Mouse (Mus musculus): ENCODE results near the gene Hist2h4. TPM values are rescaled to one million over a fixed set of nuclear protein-coding genes. Genes with fewer than 3 reads are reported as not detected.
"Not testable (repeated sequence)": the region's sequence is repeated elsewhere in the genome, so short reads cannot be mapped to it uniquely, and the experiment has no call there.

The Hist2h4 gene
- polyA plus RNA-seq, 1 experiment, result 0.89 TPM

- TF ChIP-seq FOSL1 (IDR thresholded peaks at IDR 0.05; ENCODE audit: insufficient read depth, low read length, poor library complexity, severe bottlenecking) (no peak), CEBPB (IDR thresholded peaks at IDR 0.05; ENCODE audit: low read depth) (no peak), MAX (IDR thresholded peaks at IDR 0.05) (peak; percentile 77), MYOD1 (IDR thresholded peaks at IDR 0.05; ENCODE audit: control insufficient read depth, insufficient read length, low read depth) (no peak), CTCF (IDR thresholded peaks at IDR 0.05; ENCODE audit: control insufficient read depth, insufficient read depth, insufficient read length) (peak; percentile 85), USF1 (IDR thresholded peaks at IDR 0.05; ENCODE audit: low read depth) (no peak), MYOG (IDR thresholded peaks at IDR 0.05; ENCODE audit: control insufficient read depth, extremely low read depth, insufficient read length) (no peak)
- Histone ChIP-seq H3K4me3 (ENCODE audit: insufficient read depth, poor library complexity, severe bottlenecking) (no peak overlapping the region), H3K27me3 (ENCODE audit: control insufficient read depth, insufficient read depth, insufficient read length) (no peaks in the 10 kb centered on the region), H3ac (ENCODE audit: control insufficient read depth, insufficient read length, low read depth) (peak overlapping the region; percentile 55), H3K36me3 (ENCODE audit: control insufficient read depth, insufficient read depth) (no peaks in the 10 kb centered on the region), H3K79me2 (ENCODE audit: control insufficient read depth, insufficient read depth) (peaks cover 6% of the 10 kb centered on the region), H3K79me3 (ENCODE audit: low read depth) (no peaks in the 10 kb centered on the region)
Observed at GRCm38 (mm10) chr3:96277800-96278624, 14.9 kb upstream of the Hist2h4 start.

GRCm38 (mm10) chr3:96277428-96277799 lies 14.3 kb upstream of the Hist2h4 start:
- no peaks in the 10 kb centered on the region for H3K79me3 ChIP-seq (ENCODE audit: low read depth)
- no peak for TF ChIP-seq FOSL1 (IDR thresholded peaks at IDR 0.05; ENCODE audit: insufficient read depth, low read length, poor library complexity, severe bottlenecking)
- TF ChIP-seq MYOG (IDR thresholded peaks at IDR 0.05; ENCODE audit: control insufficient read depth, extremely low read depth, insufficient read length), result no peak
- no peak for TF ChIP-seq USF1 (IDR thresholded peaks at IDR 0.05; ENCODE audit: low read depth)
- TF ChIP-seq MAX (IDR thresholded peaks at IDR 0.05), result no peak
- TF ChIP-seq MYOD1 (IDR thresholded peaks at IDR 0.05; ENCODE audit: control insufficient read depth, insufficient read length, low read depth), result no peak
- TF ChIP-seq CEBPB (IDR thresholded peaks at IDR 0.05; ENCODE audit: low read depth), result no peak
- no peak for TF ChIP-seq CTCF (IDR thresholded peaks at IDR 0.05; ENCODE audit: control insufficient read depth, insufficient read depth, insufficient read length)

GRCm38 (mm10) chr3:96273591-96274465 lies 10.7 kb upstream of the Hist2h4 start:
- H3K79me2 ChIP-seq (ENCODE audit: control insufficient read depth, insufficient read depth), result peaks cover 6% of the 10 kb centered on the region
- no peaks in the 10 kb centered on the region for H3K27me3 ChIP-seq (ENCODE audit: control insufficient read depth, insufficient read depth, insufficient read length)
- no peak for TF ChIP-seq MAX (IDR thresholded peaks at IDR 0.05)
- TF ChIP-seq MYOG (IDR thresholded peaks at IDR 0.05; ENCODE audit: control insufficient read depth, extremely low read depth, insufficient read length), result no peak
- TF ChIP-seq CTCF (IDR thresholded peaks at IDR 0.05; ENCODE audit: control insufficient read depth, insufficient read depth, insufficient read length), result no peak
- TF ChIP-seq USF1 (IDR thresholded peaks at IDR 0.05; ENCODE audit: low read depth), result no peak
- TF ChIP-seq FOSL1 (IDR thresholded peaks at IDR 0.05; ENCODE audit: insufficient read depth, low read length, poor library complexity, severe bottlenecking), result no peak
- no peak for TF ChIP-seq MYOD1 (IDR thresholded peaks at IDR 0.05; ENCODE audit: control insufficient read depth, insufficient read length, low read depth)
- no peak for TF ChIP-seq CEBPB (IDR thresholded peaks at IDR 0.05; ENCODE audit: low read depth)
- no peaks in the 10 kb centered on the region for H3K79me3 ChIP-seq (ENCODE audit: low read depth)
- peak overlapping the region; percentile 42 for H3ac ChIP-seq (ENCODE audit: control insufficient read depth, insufficient read length, low read depth)
- no peaks in the 10 kb centered on the region for H3K36me3 ChIP-seq (ENCODE audit: control insufficient read depth, insufficient read depth)
- peak overlapping the region; percentile 48 for H3K4me3 ChIP-seq (ENCODE audit: insufficient read depth, poor library complexity, severe bottlenecking)

More at GRCm38 (mm10) chr3:96277428-96277799, 14.3 kb upstream of the Hist2h4 start:
- Histone ChIP-seq H3K4me3 (ENCODE audit: insufficient read depth, poor library complexity, severe bottlenecking) (no peak overlapping the region), H3K36me3 (ENCODE audit: control insufficient read depth, insufficient read depth) (no peaks in the 10 kb centered on the region), H3ac (ENCODE audit: control insufficient read depth, insufficient read length, low read depth) (peak overlapping the region; percentile 55), H3K27me3 (ENCODE audit: control insufficient read depth, insufficient read depth, insufficient read length) (no peaks in the 10 kb centered on the region), H3K79me2 (ENCODE audit: control insufficient read depth, insufficient read depth) (peaks cover 6% of the 10 kb centered on the region)

GRCm38 (mm10) chr3:96269511-96270474 lies 6.7 kb upstream of the Hist2h4 start, which contains the start of gene Hist2h2bb:
Gene Hist2h2bb (plus strand): TSS chr3:96269752.
- Histone ChIP-seq H3ac (ENCODE audit: control insufficient read depth, insufficient read length, low read depth) (peak within 1 kb of the TSS; percentile 82), H3K4me3 (ENCODE audit: insufficient read depth, poor library complexity, severe bottlenecking) (peak within 1 kb of the TSS; percentile 46), H3K27me3 (ENCODE audit: control insufficient read depth, insufficient read depth, insufficient read length) (no peaks in the 10 kb centered on the region), H3K36me3 (ENCODE audit: control insufficient read depth, insufficient read depth) (no peaks in the 10 kb centered on the region), H3K79me2 (ENCODE audit: control insufficient read depth, insufficient read depth) (peaks cover 6% of the 10 kb centered on the region), H3K79me3 (ENCODE audit: low read depth) (no peaks in the 10 kb centered on the region)
- no peak for TF ChIP-seq MYOD1 (IDR thresholded peaks at IDR 0.05; ENCODE audit: control insufficient read depth, insufficient read length, low read depth)
- TF ChIP-seq CEBPB (IDR thresholded peaks at IDR 0.05; ENCODE audit: low read depth), result peak; percentile 23

GRCm38 (mm10) chr3:96268776-96269378 lies 5.8 kb upstream of the Hist2h4 start:
- not testable (repeated sequence) for H3K27me3 ChIP-seq (ENCODE audit: control insufficient read depth, insufficient read depth, insufficient read length); H3K36me3 ChIP-seq (ENCODE audit: control insufficient read depth, insufficient read depth); H3K79me2 ChIP-seq (ENCODE audit: control insufficient read depth, insufficient read depth); H3K79me3 ChIP-seq (ENCODE audit: low read depth)
- Histone ChIP-seq H3K4me3 (ENCODE audit: insufficient read depth, poor library complexity, severe bottlenecking) (peak overlapping the region; percentile 33), H3ac (ENCODE audit: control insufficient read depth, insufficient read length, low read depth) (peak overlapping the region; percentile 82)
